Mouse (Mus musculus): ENCODE measurements around the gene Nkx2-2. TPM values are rescaled to one million over a fixed set of nuclear protein-coding genes. Genes with fewer than 3 reads are reported as not detected.
A peak's percentile ranks its signal among the peaks of the same experiment; 100 is the strongest.

The Nkx2-2 gene
- polyA plus RNA-seq, 1 experiment from 2014 or later: 5.1 TPM

DNA sequence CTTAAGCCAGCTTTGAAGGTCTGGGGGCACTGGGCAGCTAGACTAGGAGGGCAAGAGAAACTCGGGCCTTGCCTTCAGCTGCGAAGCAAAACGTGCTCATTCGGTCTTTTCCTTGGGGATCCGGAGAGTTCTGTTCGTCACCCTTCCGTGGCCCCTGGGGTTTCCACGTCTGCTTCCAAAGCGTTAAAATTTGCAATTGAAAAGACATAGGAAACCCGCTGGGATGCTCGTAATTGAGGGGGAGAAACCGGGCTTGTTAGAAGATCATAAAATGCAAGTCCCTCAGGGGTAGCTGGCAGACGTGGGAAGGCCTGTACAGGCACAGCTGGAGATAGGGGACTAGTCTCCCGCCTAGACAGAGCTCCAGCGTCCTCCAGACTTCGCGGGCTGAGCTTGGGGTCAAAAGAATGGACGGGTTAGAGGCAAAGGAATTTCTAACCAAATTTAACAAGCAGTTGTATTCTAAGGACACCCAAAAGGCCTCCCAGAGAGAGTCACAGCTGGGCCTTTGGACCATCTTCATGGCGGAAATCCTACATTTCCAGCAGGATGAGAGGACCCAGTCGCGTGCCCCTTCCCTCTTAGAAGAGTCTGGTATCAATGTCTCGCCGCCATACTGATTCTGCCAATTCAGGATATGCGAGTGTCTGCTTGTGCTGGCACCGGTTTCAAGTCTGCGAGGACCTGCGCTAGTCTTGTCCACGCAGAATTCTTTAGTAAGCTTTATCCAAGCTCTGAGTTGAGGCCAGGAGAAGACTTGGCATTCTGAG lies 4.3 kb downstream of the Nkx2-2 start:
- ATAC-seq (no peak), DNase-seq (ENCODE audit: low spot score) (no peak)
- peaks cover 94% of the 10 kb centered on the region for H3K27me3 ChIP-seq (replicated peaks; ENCODE audit: control insufficient read depth, insufficient read depth, low read length)
- WGBS: 2% methylated on average over 28 of the region's 28 CpGs
- peaks cover 7% of the 10 kb centered on the region for H3K4me1 ChIP-seq (ENCODE audit: control insufficient read depth, insufficient read depth, low read length)
- no peaks in the 10 kb centered on the region for H3K9me3 ChIP-seq (replicated peaks; ENCODE audit: control insufficient read depth, low read length)
- H3K9ac ChIP-seq (ENCODE audit: low read length): no peak overlapping the region
- no peak overlapping the region for H3K4me3 ChIP-seq (ENCODE audit: low read depth, low read length)
- no peak overlapping the region for H3K27ac ChIP-seq (ENCODE audit: low read depth, low read length)
- no peaks in the 10 kb centered on the region for H3K36me3 ChIP-seq (ENCODE audit: control insufficient read depth, insufficient read depth, low read length)
- no peak overlapping the region for H3K4me2 ChIP-seq (ENCODE audit: low read length)

DNA sequence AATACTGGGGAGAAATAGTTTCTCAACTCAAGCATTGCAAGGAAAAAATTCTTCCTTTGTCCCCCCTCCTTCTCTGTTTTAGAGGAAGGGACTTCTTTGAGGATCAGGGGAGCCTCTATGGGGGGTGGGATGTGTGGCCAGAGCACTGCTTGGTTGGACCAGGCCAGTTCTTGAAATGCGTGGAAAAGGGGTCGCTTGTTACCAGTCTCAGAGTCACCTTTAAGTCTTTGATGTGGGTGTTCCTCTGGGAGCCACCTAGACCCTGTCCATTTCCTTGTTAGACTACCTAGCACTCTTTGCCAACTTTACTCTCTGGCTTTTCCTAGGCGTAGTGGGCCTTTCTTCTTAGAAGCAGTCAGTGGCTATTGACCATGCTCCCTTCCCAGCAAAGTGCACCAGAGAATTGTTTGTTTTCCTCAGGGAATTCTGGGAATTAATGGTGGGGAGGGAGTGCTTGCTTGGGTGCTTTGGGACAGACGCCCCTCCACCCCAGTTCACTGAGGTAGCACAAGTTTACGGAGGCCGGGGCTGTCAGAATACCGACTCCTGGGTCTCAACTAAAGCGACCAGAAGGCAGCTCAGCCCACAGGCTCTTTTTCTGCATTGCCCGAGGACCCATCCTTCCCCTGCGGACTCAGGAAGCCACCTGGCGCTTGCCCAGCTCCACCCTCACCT lies 5.0 kb downstream of the Nkx2-2 start:
- H3K27me3 ChIP-seq (replicated peaks; ENCODE audit: control insufficient read depth, insufficient read depth, low read length): peaks cover 94% of the 10 kb centered on the region
- no peaks in the 10 kb centered on the region for H3K9me3 ChIP-seq (replicated peaks; ENCODE audit: control insufficient read depth, low read length)
- no peaks in the 10 kb centered on the region for H3K36me3 ChIP-seq (ENCODE audit: control insufficient read depth, insufficient read depth, low read length)
- no peak for DNase-seq (ENCODE audit: low spot score)
- peaks cover 4% of the 10 kb centered on the region for H3K4me1 ChIP-seq (ENCODE audit: control insufficient read depth, insufficient read depth, low read length)
- H3K27ac ChIP-seq (ENCODE audit: low read depth, low read length): no peak overlapping the region
- H3K9ac ChIP-seq (ENCODE audit: low read length): no peak overlapping the region
- 2% methylated on average over 11 of the region's 11 CpGs for WGBS
- no peak for ATAC-seq
- no peak overlapping the region for H3K4me2 ChIP-seq (ENCODE audit: low read length)
- H3K4me3 ChIP-seq (ENCODE audit: low read depth, low read length): no peak overlapping the region

DNA sequence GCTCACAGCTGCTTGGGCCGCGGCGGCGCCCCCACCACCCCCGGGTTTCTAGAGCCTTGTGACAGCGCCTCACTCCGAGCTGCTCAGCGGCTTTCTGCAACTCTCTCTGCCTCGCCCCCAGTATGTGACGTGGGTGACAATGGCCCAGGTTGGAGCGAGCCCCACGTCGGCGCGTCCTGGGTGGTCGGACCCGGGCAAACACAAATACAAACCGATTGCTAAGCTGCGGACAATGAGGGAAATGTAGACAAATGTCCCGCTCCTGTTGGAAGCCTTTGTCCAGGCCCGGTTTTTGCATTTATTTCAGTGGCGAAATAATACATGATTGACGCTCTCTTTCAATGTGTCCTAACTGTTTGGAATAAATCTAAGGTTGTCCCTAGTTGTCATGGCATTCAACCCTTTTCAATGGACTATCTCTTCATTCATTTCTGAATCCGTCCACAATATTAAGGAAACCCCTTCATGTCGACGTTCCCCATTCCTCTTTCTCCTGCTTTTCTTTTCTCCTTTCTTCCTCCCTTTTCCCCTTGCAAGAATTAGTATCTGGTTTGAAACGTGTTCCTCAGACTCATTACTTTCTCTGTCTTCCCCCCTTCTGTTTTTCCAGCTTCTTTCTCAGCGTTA lies 5.9 kb downstream of the Nkx2-2 start:
- H3K4me3 ChIP-seq (ENCODE audit: low read depth, low read length): no peak overlapping the region
- ATAC-seq (peak; percentile 24; the same call in 1 of the 2 replicates), DNase-seq (ENCODE audit: low spot score) (no peak)
- no peak overlapping the region for H3K9ac ChIP-seq (ENCODE audit: low read length)
- H3K4me2 ChIP-seq (ENCODE audit: low read length): no peak overlapping the region
- 0% methylated on average over 28 of the region's 28 CpGs for WGBS
- H3K9me3 ChIP-seq (replicated peaks; ENCODE audit: control insufficient read depth, low read length): no peaks in the 10 kb centered on the region
- H3K27ac ChIP-seq (ENCODE audit: low read depth, low read length): no peak overlapping the region
- H3K27me3 ChIP-seq (replicated peaks; ENCODE audit: control insufficient read depth, insufficient read depth, low read length): peaks cover 94% of the 10 kb centered on the region
- H3K36me3 ChIP-seq (ENCODE audit: control insufficient read depth, insufficient read depth, low read length): no peaks in the 10 kb centered on the region
- 0 out of 2 replicates have a peak, but pooled peaks cover 2% of the 10 kb centered on the region for H3K4me1 ChIP-seq (ENCODE audit: control insufficient read depth, insufficient read depth, low read length)

DNA sequence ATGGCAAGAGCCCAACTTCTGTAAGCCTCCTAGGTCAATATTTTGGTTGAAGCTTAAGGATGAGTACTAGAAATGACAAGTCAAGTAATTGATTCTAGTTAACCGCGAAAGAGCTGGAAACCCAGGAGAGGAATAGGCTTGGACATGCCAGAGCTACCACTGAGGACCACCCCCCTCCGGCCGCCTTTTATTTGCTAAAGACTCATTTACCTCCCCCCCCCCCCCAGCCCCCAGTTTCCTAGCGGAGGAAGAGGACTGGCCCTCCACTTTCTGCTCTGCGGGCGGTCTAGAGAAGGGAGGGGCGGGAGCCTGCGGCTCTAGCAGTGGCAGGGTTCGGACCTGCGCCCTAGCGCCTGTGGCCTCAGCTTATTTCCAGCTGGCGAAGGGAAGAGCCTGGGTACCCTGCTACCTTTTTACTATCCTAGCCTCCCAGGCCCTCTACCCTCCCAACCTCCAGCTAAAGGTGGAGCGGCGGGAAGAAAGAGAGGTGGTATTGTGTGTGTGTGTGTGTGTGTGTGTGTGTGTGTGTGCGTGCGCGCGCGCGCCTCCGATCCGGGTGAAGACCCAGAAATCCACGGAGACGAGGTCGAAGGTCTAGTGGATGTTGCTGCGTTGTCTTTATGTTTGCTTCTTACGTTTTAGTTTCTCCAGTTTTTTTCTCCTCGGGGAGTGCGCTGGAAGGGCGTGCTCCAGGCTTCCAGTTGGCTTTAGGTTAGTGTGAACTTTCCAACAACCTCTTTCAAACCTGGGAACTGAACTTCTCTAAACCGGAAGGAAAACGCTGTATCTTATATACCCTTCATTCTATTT lies 6.8 kb downstream of the Nkx2-2 start:
- WGBS: 2% methylated on average over 30 of the region's 33 CpGs
- no peaks in the 10 kb centered on the region for H3K9me3 ChIP-seq (replicated peaks; ENCODE audit: control insufficient read depth, low read length)
- no peak overlapping the region for H3K4me3 ChIP-seq (ENCODE audit: low read depth, low read length)
- H3K4me2 ChIP-seq (ENCODE audit: low read length): no peak overlapping the region
- H3K27me3 ChIP-seq (replicated peaks; ENCODE audit: control insufficient read depth, insufficient read depth, low read length): peaks cover 94% of the 10 kb centered on the region
- no peak overlapping the region for H3K9ac ChIP-seq (ENCODE audit: low read length)
- H3K4me1 ChIP-seq (ENCODE audit: control insufficient read depth, insufficient read depth, low read length): 0 out of 2 replicates have a peak, but pooled peaks cover 2% of the 10 kb centered on the region
- DNase-seq (ENCODE audit: low spot score) (no peak), ATAC-seq (no peak)
- no peak overlapping the region for H3K27ac ChIP-seq (ENCODE audit: low read depth, low read length)
- no peaks in the 10 kb centered on the region for H3K36me3 ChIP-seq (ENCODE audit: control insufficient read depth, insufficient read depth, low read length)

DNA sequence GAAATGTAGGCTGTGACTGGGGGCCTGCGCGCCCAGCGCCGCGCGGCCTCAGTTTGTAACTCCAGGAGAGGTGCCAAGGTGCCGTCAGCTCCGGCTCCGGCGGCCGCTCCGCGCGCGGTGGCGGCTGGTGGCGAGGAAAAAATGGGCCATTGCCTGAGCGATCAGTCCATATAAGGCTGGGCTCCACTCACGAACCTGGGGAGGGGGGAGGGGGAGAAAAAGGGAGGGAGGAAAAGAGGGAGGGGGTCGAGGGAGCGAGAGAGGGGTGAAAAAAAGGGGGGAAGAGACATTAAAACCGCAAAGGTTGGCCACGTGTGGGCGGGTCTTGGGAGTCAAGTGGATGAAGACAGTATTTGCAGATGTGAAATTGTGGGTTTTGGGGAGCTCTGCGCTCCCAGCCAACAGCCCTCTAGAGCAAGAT lies 7.8 kb downstream of the Nkx2-2 start:
- Histone ChIP-seq H3K9ac (ENCODE audit: low read length) (no peak overlapping the region), H3K27me3 (replicated peaks; ENCODE audit: control insufficient read depth, insufficient read depth, low read length) (peaks cover 96% of the 10 kb centered on the region), H3K36me3 (ENCODE audit: control insufficient read depth, insufficient read depth, low read length) (no peaks in the 10 kb centered on the region), H3K4me3 (ENCODE audit: low read depth, low read length) (no peak overlapping the region), H3K4me2 (ENCODE audit: low read length) (no peak overlapping the region), H3K4me1 (ENCODE audit: control insufficient read depth, insufficient read depth, low read length) (0 out of 2 replicates have a peak, but pooled peaks cover 2% of the 10 kb centered on the region), H3K9me3 (replicated peaks; ENCODE audit: control insufficient read depth, low read length) (no peaks in the 10 kb centered on the region), H3K27ac (ENCODE audit: low read depth, low read length) (no peak overlapping the region)
- DNase-seq (ENCODE audit: low spot score): no peak
- no peak for ATAC-seq
- under 1% methylated on average over 25 of the region's 25 CpGs for WGBS

DNA sequence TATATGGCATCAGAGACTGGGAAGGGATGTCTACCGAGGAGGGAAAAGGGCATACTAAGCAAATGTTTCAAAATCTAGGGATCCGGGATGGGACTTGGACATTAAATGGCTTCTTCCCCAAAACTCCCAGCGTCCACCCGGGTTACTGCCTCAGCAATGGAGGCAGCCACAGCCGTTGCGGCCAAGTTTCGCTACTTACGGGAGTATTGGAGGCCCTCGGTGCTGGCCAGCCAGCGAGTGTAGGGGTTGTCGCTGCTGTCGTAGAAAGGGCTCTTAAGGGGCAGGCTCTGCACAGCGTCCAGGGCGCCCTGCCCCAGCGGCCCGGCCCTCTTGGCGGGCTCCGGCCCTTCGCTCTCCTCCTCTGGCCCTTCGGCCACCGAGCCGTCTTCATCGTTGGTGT lies 8.5 kb downstream of the Nkx2-2 start:
- H3K36me3 ChIP-seq (ENCODE audit: control insufficient read depth, insufficient read depth, low read length): no peaks in the 10 kb centered on the region
- no peak overlapping the region for H3K27ac ChIP-seq (ENCODE audit: low read depth, low read length)
- H3K9me3 ChIP-seq (replicated peaks; ENCODE audit: control insufficient read depth, low read length): no peaks in the 10 kb centered on the region
- peak overlapping the region; percentile 13; the same call in 1 of the 2 replicates for H3K4me3 ChIP-seq (ENCODE audit: low read depth, low read length)
- 0 out of 2 replicates have a peak, but pooled peaks cover 2% of the 10 kb centered on the region for H3K4me1 ChIP-seq (ENCODE audit: control insufficient read depth, insufficient read depth, low read length)
- WGBS: under 1% methylated on average over 23 of the region's 23 CpGs
- ATAC-seq: no peak
- peak overlapping the region; percentile 7; the same call in 1 of the 2 replicates for H3K4me2 ChIP-seq (ENCODE audit: low read length)
- peaks cover 96% of the 10 kb centered on the region for H3K27me3 ChIP-seq (replicated peaks; ENCODE audit: control insufficient read depth, insufficient read depth, low read length)
- DNase-seq (ENCODE audit: low spot score): no peak
- H3K9ac ChIP-seq (ENCODE audit: low read length): no peak overlapping the region; the same call in 1 of the 2 replicates

DNA sequence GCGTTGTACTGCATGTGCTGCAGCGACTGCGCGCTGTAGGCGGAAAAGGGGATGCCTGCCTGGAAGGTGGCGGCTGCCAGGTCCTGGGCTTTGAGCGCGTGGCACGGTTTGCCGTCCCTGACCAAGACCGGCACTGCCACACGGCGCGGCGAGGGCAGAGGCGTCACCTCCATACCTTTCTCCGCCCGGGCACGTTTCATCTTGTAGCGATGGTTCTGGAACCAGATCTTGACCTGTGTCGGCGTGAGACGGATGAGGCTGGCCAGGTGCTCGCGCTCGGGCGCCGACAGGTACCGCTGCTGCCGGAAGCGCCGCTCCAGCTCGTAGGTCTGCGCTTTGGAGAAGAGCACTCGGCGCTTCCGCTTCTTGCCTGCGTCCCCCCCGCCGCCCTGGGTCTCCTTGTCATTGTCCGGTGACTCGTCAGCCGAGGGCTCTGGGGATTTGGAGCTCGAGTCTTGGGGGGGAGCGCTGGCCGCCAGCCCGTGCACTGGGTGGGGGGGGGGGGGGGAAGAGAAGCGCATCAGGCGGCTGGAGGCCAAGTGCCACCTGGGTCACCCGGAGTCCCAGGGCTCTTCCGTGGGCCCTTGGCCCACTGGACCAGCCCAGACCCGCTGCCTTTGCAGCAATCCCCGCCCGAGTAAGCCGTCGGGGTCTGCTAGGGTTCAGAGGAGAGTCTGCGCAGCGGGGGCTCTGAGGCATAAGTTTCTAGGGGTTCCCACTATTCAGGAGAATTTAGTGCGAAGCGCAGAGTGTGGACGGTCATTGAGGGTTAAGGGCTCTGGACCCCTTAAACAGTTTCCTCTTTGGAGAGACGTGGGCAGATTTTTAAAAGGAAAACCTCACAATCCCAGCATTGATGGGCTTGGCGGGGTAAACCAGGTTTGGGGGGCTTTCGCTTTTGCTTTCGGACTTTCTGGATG lies 9.7 kb downstream of the Nkx2-2 start:
- no peaks in the 10 kb centered on the region for H3K36me3 ChIP-seq (ENCODE audit: control insufficient read depth, insufficient read depth, low read length)
- no peak overlapping the region for H3K9ac ChIP-seq (ENCODE audit: low read length)
- 0 out of 2 replicates have a peak, but pooled peaks cover 2% of the 10 kb centered on the region for H3K4me1 ChIP-seq (ENCODE audit: control insufficient read depth, insufficient read depth, low read length)
- peak overlapping the region; percentile 23 for H3K4me3 ChIP-seq (ENCODE audit: low read depth, low read length)
- peak overlapping the region; percentile 23; the same call in 1 of the 2 replicates for H3K4me2 ChIP-seq (ENCODE audit: low read length)
- WGBS: under 1% methylated on average over 63 of the region's 65 CpGs
- no peaks in the 10 kb centered on the region for H3K9me3 ChIP-seq (replicated peaks; ENCODE audit: control insufficient read depth, low read length)
- peak overlapping the region; percentile 14; the same call in 1 of the 2 replicates for H3K27ac ChIP-seq (ENCODE audit: low read depth, low read length)
- 0 out of 2 replicates have a peak, but pooled peaks have one; percentile 4 for ATAC-seq
- peak; percentile 17 for DNase-seq (ENCODE audit: low spot score)
- H3K27me3 ChIP-seq (replicated peaks; ENCODE audit: control insufficient read depth, insufficient read depth, low read length): peaks cover 94% of the 10 kb centered on the region
